Mouse (Mus musculus) forebrain, embryonic 12.5 days (tissue): ENCODE data around the gene Fam241b. TPM values are rescaled to one million over a fixed set of nuclear protein-coding genes. Genes with fewer than 3 reads are reported as not detected.

Experiments used
- ATAC-seq: fragments of 200-750 bp; cut with Nextera tagmentation; 2 replicates; pipeline ENCODE4 v1.8.0; 2017; ENCODE audit warnings: moderate TSS enrichment; ENCODE audit not compliant: low FRiP score
- H3K27ac ChIP-seq: fragments of 300-500 bp; sonication (generic); 2 replicates; pipeline ENCODE4 v1.5.1; 2016; ENCODE audit warnings: mild to moderate bottlenecking
- H3K27me3 ChIP-seq: fragments of 300-500 bp; sonication (generic); 2 replicates; pipeline ENCODE4 v1.6.1; 2016; ENCODE audit warnings: mild to moderate bottlenecking
- H3K36me3 ChIP-seq: fragments of 300-500 bp; sonication (generic); replicated peaks from 2 replicates; pipeline ENCODE4 v1.6.1; 2016; ENCODE audit warnings: mild to moderate bottlenecking
- H3K4me1 ChIP-seq: fragments of 300-500 bp; sonication (generic); 2 replicates; pipeline ENCODE4 v1.6.1; 2016
- H3K4me2 ChIP-seq: fragments of 300-500 bp; sonication (generic); 2 replicates; pipeline ENCODE4 v1.6.1; 2016; ENCODE audit warnings: mild to moderate bottlenecking, moderate library complexity
- H3K4me3 ChIP-seq: fragments of 300-500 bp; sonication (generic); replicated peaks from 2 replicates; pipeline ENCODE4 v1.5.1; 2016; ENCODE audit warnings: mild to moderate bottlenecking
- H3K9ac ChIP-seq: fragments of 300-500 bp; sonication (generic); 2 replicates; pipeline ENCODE4 v1.6.1; 2016; ENCODE audit warnings: mild to moderate bottlenecking
- H3K9me3 ChIP-seq: fragments of 300-500 bp; sonication (generic); 2 replicates; pipeline ENCODE4 v1.6.1; 2016
- WGBS: fragments of 180-500 bp; shearing (Covaris S2); methylation state at CpG from one replicate; pipeline ENCODE4 v1.1.7; 2016; 5-methylcytosine and 5-hydroxymethylcytosine counted together
- polyA plus RNA-seq: library from polyadenylated mRNA; unstranded; fragments of >200 nt; fragmentation: Nextera tagmentation; extraction: Ambion mirVana; gene quantifications from 2 replicates; pipeline ENCODE4 v1.2.1, GENCODE M21; 2016

The Fam241b gene
- polyA plus RNA-seq, 1 experiment from 2014 or later: 58.2 TPM

DNA sequence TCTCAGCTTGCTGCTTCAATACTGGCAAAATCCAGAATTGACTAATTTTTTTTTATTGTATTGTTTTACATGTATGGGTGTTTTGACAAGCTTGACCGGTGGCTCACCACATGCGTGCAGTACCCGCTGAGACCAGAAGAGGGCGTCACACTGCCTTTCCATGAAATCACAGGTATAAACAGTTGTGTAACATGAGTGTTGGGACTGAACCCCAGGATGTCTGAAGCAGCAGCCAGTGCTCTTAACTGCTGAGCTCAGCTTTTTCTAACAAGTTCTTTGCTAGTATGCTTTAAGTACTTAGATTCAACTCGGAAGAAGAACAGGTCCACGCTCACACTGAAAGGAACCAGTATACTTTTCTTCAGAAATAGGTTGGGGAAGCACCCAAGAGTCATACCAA, 16.6 kb downstream of the Fam241b start:
- Histone ChIP-seq H3K4me1 (no peaks in the 10 kb centered on the region), H3K27me3 (peaks cover 62% of the 10 kb centered on the region), H3K9me3 (no peaks in the 10 kb centered on the region), H3K4me2 (no peak overlapping the region), H3K36me3 (no peaks in the 10 kb centered on the region), H3K9ac (no peak overlapping the region), H3K4me3 (no peak overlapping the region), H3K27ac (no peak overlapping the region)
- 48% methylated on average over 6 of the region's 6 CpGs for WGBS
- ATAC-seq: no peak

DNA sequence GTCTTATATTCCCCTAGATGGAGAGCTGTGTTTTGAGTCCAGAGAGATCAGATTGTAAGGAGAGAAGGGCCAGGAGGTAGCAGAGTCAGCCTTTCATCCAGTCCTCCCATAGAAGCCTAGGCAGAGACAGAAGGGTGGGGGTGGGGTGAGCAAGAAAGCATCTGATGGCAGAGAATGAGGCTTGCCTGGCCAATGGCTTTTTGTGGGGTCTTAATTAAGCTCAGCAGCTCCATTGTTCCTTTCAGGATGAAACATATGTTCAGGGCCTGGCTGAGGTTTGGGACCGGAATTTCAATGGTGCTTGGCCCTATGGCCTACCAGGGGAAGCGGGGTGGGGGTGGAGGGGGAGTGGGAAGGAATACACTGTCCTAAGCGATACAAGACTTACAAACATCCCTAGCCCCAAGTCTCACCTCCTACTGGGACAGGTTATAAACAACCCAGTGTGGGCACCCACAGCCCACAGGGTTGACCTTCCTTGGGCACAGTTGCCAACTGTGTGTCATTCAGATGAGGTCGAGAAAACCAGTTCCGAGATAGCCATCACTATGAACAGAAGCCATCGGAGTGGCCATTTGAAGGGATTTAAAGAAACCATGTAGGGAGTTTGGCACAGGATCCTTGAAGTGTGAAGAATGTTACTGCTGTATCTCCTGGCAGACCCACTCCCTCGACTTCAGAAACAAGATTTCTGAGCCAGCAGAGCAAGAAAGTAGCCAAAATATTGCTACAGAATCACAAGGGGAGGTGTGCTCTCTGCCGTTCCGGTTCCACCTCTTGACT, 29.7 kb downstream of the Fam241b start:
- Histone ChIP-seq H3K9me3 (no peaks in the 10 kb centered on the region), H3K9ac (no peak overlapping the region), H3K4me3 (no peak overlapping the region), H3K4me2 (no peak overlapping the region), H3K27ac (peak overlapping the region; percentile 59; the same call in 1 of the 2 replicates), H3K36me3 (no peaks in the 10 kb centered on the region), H3K4me1 (peaks cover 26% of the 10 kb centered on the region), H3K27me3 (peaks cover 17% of the 10 kb centered on the region)
- peak; percentile 62; the same call in 1 of the 2 replicates for ATAC-seq
- WGBS: 45% methylated on average over 9 of the region's 9 CpGs

- 46% methylated on average over 6 of the region's 6 CpGs for WGBS
- H3K4me2 ChIP-seq: peak overlapping the region; percentile 93
- ATAC-seq: no peak; the same call in 1 of the 2 replicates
- peak overlapping the region; percentile 73 for H3K9ac ChIP-seq
- H3K27ac ChIP-seq: no peak overlapping the region
- H3K4me3 ChIP-seq: peak overlapping the region; percentile 64
- H3K36me3 ChIP-seq: no peaks in the 10 kb centered on the region
- peaks cover 26% of the 10 kb centered on the region for H3K4me1 ChIP-seq
- peaks cover 34% of the 10 kb centered on the region for H3K27me3 ChIP-seq
- H3K9me3 ChIP-seq: no peaks in the 10 kb centered on the region
Observed at GRCm38 (mm10) chr10:62111207-62111576, 32.5 kb downstream of the Fam241b start.

GRCm38 (mm10) chr10:62110504-62111206, 33.1 kb downstream of the Fam241b start:
- peak; percentile 83 for ATAC-seq
- no peaks in the 10 kb centered on the region for H3K36me3 ChIP-seq
- WGBS: under 1% methylated on average over 57 of the region's 57 CpGs
- peaks cover 34% of the 10 kb centered on the region for H3K27me3 ChIP-seq
- peak overlapping the region; percentile 64 for H3K4me3 ChIP-seq
- peak overlapping the region; percentile 73 for H3K9ac ChIP-seq
- 0 out of 2 replicates have a peak overlapping the region, but pooled peaks have one; percentile 2 for H3K27ac ChIP-seq
- H3K4me1 ChIP-seq: peaks cover 26% of the 10 kb centered on the region
- peak overlapping the region; percentile 93 for H3K4me2 ChIP-seq
- H3K9me3 ChIP-seq: no peaks in the 10 kb centered on the region

- Histone ChIP-seq H3K9ac (no peak overlapping the region), H3K27ac (no peak overlapping the region), H3K9me3 (no peaks in the 10 kb centered on the region), H3K36me3 (no peaks in the 10 kb centered on the region), H3K27me3 (peaks cover 49% of the 10 kb centered on the region), H3K4me1 (peaks cover 18% of the 10 kb centered on the region), H3K4me3 (no peak overlapping the region), H3K4me2 (no peak overlapping the region)
- ATAC-seq: no peak
- 71% methylated on average over 9 of the region's 9 CpGs for WGBS
Observed at GRCm38 (mm10) chr10:62107048-62107447, 36.7 kb downstream of the Fam241b start.

DNA sequence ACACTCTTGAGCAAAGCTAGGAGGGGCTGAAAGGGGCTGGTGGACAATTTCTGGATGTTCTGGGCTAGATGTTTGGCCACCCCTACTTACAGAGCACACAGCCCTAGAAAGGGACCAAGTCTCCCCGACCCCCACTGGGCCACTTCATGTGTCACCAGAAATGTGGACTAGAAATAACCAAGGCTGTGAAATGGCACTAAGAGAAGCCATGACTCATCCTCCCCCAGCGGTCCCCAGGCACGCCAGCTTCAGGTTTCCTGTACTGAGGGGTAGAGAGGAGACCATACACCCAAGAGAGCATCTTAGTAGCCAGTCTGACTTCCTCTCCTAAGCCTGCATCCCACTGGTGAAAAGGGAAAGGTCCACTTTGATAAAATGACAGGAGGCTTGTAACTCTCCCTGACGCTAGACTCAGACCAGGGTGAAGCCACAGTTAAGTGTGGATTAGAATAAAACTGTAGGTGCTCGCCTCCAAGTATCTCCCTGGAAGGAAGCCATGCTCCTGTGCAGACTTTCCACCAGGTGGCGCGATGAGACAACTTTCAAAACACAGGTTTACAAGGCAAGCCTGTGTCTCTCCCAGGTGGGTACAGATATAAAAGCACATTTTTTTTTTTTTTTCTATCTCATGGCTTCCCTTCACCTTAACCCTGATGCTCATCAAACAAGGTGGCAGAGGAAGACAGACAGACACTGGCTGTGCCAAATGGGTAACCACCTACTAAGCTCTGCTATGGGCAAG, 38.7 kb downstream of the Fam241b start:
- Histone ChIP-seq H3K9ac (no peak overlapping the region), H3K36me3 (no peaks in the 10 kb centered on the region), H3K4me3 (no peak overlapping the region), H3K4me1 (peaks cover 27% of the 10 kb centered on the region), H3K27ac (no peak overlapping the region), H3K4me2 (no peak overlapping the region), H3K9me3 (no peaks in the 10 kb centered on the region), H3K27me3 (peaks cover 42% of the 10 kb centered on the region)
- 27% methylated on average over 7 of the region's 7 CpGs for WGBS
- ATAC-seq: no peak

DNA sequence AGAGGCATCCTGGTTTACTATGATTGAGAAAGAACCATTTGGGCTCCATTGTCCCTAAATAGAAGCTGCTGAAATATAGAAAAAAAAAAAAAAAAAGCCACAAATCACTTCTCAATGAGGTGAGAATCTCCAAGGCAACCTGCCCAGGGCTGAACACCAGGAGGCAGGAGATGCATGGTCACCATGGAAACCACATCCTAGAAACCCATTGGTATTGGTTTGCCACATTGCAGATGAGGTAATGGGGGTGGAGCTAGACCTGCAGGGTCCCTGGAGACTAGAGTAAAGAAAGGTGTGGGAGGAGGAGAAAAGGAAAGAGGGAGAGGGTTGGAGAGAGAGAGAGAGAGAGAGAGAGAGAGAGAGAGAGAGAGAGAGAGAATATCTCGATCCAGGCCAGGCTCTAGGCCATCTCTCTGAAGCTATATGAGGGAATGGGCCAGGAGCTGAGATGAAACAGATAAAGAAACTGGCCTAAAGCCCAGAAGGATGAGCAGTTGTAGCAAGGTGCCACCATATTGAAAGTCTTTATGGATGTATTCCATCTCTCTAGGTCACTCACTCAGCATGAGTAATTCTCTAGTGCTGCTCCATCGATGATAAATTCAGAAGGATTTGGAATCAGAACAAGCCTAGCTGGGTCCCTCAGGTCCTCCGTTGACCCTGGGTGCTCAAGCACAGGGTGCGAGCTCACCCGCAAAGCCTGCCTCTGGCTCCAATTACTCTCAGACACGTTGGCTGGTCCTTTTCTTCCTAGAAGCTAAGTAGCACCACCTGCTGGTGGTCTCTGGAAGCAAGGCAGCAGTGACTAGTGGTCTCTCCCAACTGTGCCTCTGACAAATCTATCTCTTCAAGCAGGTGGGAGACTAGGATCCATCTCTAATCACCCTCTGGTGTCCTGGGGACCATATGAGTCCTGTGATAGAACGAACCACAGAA, 41.9 kb downstream of the Fam241b start:
- ATAC-seq: peak; percentile 91
- Histone ChIP-seq H3K27me3 (peaks cover 18% of the 10 kb centered on the region), H3K9ac (no peak overlapping the region), H3K9me3 (no peaks in the 10 kb centered on the region), H3K36me3 (no peaks in the 10 kb centered on the region), H3K4me2 (peak overlapping the region; percentile 24; the same call in 1 of the 2 replicates), H3K4me3 (no peak overlapping the region), H3K4me1 (peaks cover 24% of the 10 kb centered on the region), H3K27ac (peak overlapping the region; percentile 92)
- 12% methylated on average over 7 of the region's 7 CpGs for WGBS

GRCm38 (mm10) chr10:62099749-62100403, 43.8 kb downstream of the Fam241b start:
- Histone ChIP-seq H3K4me3 (no peak overlapping the region), H3K36me3 (no peaks in the 10 kb centered on the region), H3K27me3 (peaks cover 14% of the 10 kb centered on the region), H3K4me1 (peaks cover 24% of the 10 kb centered on the region), H3K27ac (peak overlapping the region; percentile 92), H3K4me2 (no peak overlapping the region; the same call in 1 of the 2 replicates), H3K9me3 (no peaks in the 10 kb centered on the region), H3K9ac (no peak overlapping the region)
- 59% methylated on average over 10 of the region's 10 CpGs for WGBS
- peak; percentile 78 for ATAC-seq

- Histone ChIP-seq H3K27me3 (no peaks in the 10 kb centered on the region), H3K27ac (no peak overlapping the region), H3K4me2 (no peak overlapping the region), H3K36me3 (no peaks in the 10 kb centered on the region), H3K9ac (no peak overlapping the region), H3K4me3 (no peak overlapping the region), H3K9me3 (no peaks in the 10 kb centered on the region), H3K4me1 (no peaks in the 10 kb centered on the region)
- ATAC-seq: no peak
- WGBS: 95% methylated on average over 6 of the region's 6 CpGs
Observed at GRCm38 (mm10) chr10:62094401-62094800, 49.3 kb downstream of the Fam241b start.

GRCm38 (mm10) chr10:62093903-62094302, 49.8 kb downstream of the Fam241b start:
- Histone ChIP-seq H3K27ac (no peak overlapping the region), H3K36me3 (no peaks in the 10 kb centered on the region), H3K9me3 (no peaks in the 10 kb centered on the region), H3K4me2 (no peak overlapping the region), H3K4me3 (no peak overlapping the region), H3K27me3 (no peaks in the 10 kb centered on the region), H3K4me1 (no peaks in the 10 kb centered on the region), H3K9ac (no peak overlapping the region)
- no peak for ATAC-seq
- 80% methylated on average over 7 of the region's 7 CpGs for WGBS

GRCm38 (mm10) chr10:62089486-62089885, 54.2 kb downstream of the Fam241b start:
- Histone ChIP-seq H3K9me3 (no peaks in the 10 kb centered on the region), H3K27me3 (no peaks in the 10 kb centered on the region), H3K4me1 (no peaks in the 10 kb centered on the region), H3K4me2 (no peak overlapping the region), H3K9ac (no peak overlapping the region), H3K27ac (no peak overlapping the region), H3K4me3 (no peak overlapping the region), H3K36me3 (no peaks in the 10 kb centered on the region)
- ATAC-seq: no peak
